Mouse (Mus musculus): Measurements from ENCODE around the gene Hyls1.

DNA sequence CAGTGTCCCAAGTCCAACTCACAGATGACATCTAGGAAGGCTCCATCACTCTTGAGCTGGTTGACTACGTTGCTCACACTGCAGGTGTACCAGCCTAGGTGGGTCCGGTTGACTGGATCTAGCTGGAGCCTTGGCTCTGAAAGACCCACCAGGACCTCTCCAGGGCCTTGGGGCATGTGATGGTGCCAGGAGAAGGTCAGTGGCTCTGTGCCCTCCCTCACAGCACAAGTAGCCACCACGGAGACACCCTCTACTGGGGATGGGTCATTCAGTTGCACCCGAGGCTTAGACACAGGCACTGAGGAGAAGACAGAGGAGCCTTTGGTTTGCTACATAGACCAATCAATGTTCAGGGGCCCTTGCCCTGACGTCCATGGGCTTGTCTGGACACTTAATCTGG lies 54.0 kb downstream of the Hyls1 start:
- TF ChIP-seq POLR2A (IDR thresholded peaks at IDR 0.05; ENCODE audit: borderline replicate concordance, extremely low read depth, low read depth, low read length), result no peak
- no peak for TF ChIP-seq CTCF (IDR thresholded peaks at IDR 0.05; ENCODE audit: insufficient read depth, low read length)
